Mouse (Mus musculus): Measurements from ENCODE around the gene Tut4. TPM values are rescaled to one million over a fixed set of nuclear protein-coding genes. Genes with fewer than 3 reads are reported as not detected.

Gene Tut4
- polyA plus RNA-seq, 1 experiment, result 75.9 TPM

DNA sequence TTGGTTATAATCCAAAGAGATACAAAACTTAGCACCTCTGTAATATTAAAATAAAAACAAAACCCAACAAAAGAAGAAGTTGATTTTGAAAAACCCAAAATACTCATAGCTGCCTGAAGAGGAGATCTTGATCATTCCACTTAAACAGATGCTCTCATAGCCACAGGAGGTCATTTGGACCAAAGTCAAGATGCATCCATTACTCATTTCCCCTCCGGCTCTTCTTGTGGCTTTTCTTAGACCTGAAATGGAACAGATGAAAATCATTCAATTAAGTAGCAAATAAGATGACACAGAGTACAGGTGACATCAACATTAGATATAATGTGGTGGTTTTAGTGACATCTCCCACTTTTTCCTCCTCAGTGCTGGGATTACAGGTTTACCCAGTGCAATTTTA, 105.8 kb downstream of the Tut4 start:
- H3K4me3 ChIP-seq (ENCODE audit: low read depth, low read length), result no peak overlapping the region
- TF ChIP-seq POLR2A (IDR thresholded peaks at IDR 0.05; ENCODE audit: insufficient read depth, low read length) (no peak), EP300 (IDR thresholded peaks at IDR 0.05; ENCODE audit: insufficient read depth, low read depth, low read length) (no peak), CTCF (IDR thresholded peaks at IDR 0.05; ENCODE audit: low read depth, low read length) (no peak)
- H3K27me3 ChIP-seq (ENCODE audit: control insufficient read depth, insufficient read depth, low read length, poor library complexity, severe bottlenecking), result no peaks in the 10 kb centered on the region
- H3K9ac ChIP-seq (ENCODE audit: low read depth, poor library complexity, severe bottlenecking), result no peak overlapping the region
- no peaks in the 10 kb centered on the region for H3K9me3 ChIP-seq (replicated peaks; ENCODE audit: control insufficient read depth, insufficient read depth, low read length, poor library complexity, severe bottlenecking)
- no peak overlapping the region for H3K27ac ChIP-seq (ENCODE audit: insufficient read depth, low read length)
- H3K4me1 ChIP-seq (ENCODE audit: control insufficient read depth, insufficient read depth, low read length), result no peaks in the 10 kb centered on the region
- H3K36me3 ChIP-seq (ENCODE audit: control insufficient read depth, insufficient read depth, low read length, poor library complexity, severe bottlenecking), result peaks cover 75% of the 10 kb centered on the region

GRCm38 (mm10) chr4:108572644-108573043, 113.4 kb downstream of the Tut4 start:
- Histone ChIP-seq H3K27me3 (ENCODE audit: control insufficient read depth, insufficient read depth, low read length, poor library complexity, severe bottlenecking) (no peaks in the 10 kb centered on the region), H3K9me3 (replicated peaks; ENCODE audit: control insufficient read depth, insufficient read depth, low read length, poor library complexity, severe bottlenecking) (no peaks in the 10 kb centered on the region), H3K4me3 (ENCODE audit: low read depth, low read length) (no peak overlapping the region), H3K4me1 (ENCODE audit: control insufficient read depth, insufficient read depth, low read length) (no peaks in the 10 kb centered on the region), H3K27ac (ENCODE audit: insufficient read depth, low read length) (no peak overlapping the region), H3K36me3 (ENCODE audit: control insufficient read depth, insufficient read depth, low read length, poor library complexity, severe bottlenecking) (peaks cover 68% of the 10 kb centered on the region), H3K9ac (ENCODE audit: low read depth, poor library complexity, severe bottlenecking) (no peak overlapping the region)
- TF ChIP-seq POLR2A (IDR thresholded peaks at IDR 0.05; ENCODE audit: insufficient read depth, low read length), result no peak
- no peak for TF ChIP-seq EP300 (IDR thresholded peaks at IDR 0.05; ENCODE audit: insufficient read depth, low read depth, low read length)
- TF ChIP-seq CTCF (IDR thresholded peaks at IDR 0.05; ENCODE audit: low read depth, low read length), result no peak

- H3K9ac ChIP-seq (ENCODE audit: low read depth, poor library complexity, severe bottlenecking), result peak within 1 kb of the TSS; percentile 86
- H3K4me3 ChIP-seq (ENCODE audit: low read depth, low read length), result peak within 1 kb of the TSS; percentile 99
- H3K27ac ChIP-seq (ENCODE audit: insufficient read depth, low read length), result peak within 1 kb of the TSS; percentile 76
- no peaks in the 10 kb centered on the region for H3K27me3 ChIP-seq (ENCODE audit: control insufficient read depth, insufficient read depth, low read length, poor library complexity, severe bottlenecking)
- no peaks in the 10 kb centered on the region for H3K4me1 ChIP-seq (ENCODE audit: control insufficient read depth, insufficient read depth, low read length)
- H3K9me3 ChIP-seq (replicated peaks; ENCODE audit: control insufficient read depth, insufficient read depth, low read length, poor library complexity, severe bottlenecking), result no peaks in the 10 kb centered on the region
- 0 out of 2 replicates have a peak, but pooled peaks have one; percentile 5 for TF ChIP-seq EP300 (IDR thresholded peaks at IDR 0.05; ENCODE audit: insufficient read depth, low read depth, low read length)
- TF ChIP-seq POLR2A (IDR thresholded peaks at IDR 0.05; ENCODE audit: insufficient read depth, low read length), result peak; percentile 98
- no peak for TF ChIP-seq CTCF (IDR thresholded peaks at IDR 0.05; ENCODE audit: low read depth, low read length)
- peaks cover 20% of the 10 kb centered on the region for H3K36me3 ChIP-seq (ENCODE audit: control insufficient read depth, insufficient read depth, low read length, poor library complexity, severe bottlenecking)
Observed at GRCm38 (mm10) chr4:108578840-108579742, 119.9 kb downstream of the Tut4 start, which contains the start of the genes Prpf38a and Orc1. TSS of gene Prpf38a (minus strand) at chr4:108579336. TSS of gene Orc1 (plus strand) at chr4:108579423.

DNA sequence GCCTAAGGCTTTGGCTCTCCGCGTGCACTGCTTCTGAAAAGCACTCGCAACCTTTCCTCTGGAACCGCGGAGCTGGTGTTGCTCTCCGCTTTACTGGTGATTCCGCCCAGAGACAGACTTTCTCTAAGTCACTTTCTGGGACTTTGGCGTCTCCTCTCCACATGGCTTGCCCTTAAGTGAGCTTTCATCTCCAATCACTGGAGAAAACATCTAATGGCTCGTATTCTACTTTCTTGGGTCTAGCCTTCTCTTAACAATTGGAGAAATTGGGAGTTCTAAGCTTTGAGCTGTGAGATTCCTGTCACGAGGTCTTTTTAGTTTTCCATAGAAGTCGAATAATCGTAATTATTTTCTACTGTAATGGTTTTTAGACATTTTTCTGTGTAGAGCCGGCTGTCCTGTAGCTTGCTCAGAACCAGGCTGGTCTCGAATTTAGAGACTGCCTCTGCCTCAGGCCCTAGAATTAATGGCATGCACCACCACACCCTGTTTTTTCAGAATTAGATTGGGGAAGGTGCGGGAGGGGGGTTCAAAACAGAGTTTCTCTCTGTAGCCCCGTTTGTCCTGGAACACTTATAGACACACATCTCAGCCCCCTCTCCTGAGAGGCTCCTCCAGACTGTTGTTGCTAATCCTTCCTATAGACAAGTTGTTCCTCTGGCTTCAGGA, 120.7 kb downstream of the Tut4 start:
- H3K27me3 ChIP-seq (ENCODE audit: control insufficient read depth, insufficient read depth, low read length, poor library complexity, severe bottlenecking), result no peaks in the 10 kb centered on the region
- H3K27ac ChIP-seq (ENCODE audit: insufficient read depth, low read length), result peak overlapping the region; percentile 35
- peaks cover 20% of the 10 kb centered on the region for H3K36me3 ChIP-seq (ENCODE audit: control insufficient read depth, insufficient read depth, low read length, poor library complexity, severe bottlenecking)
- no peaks in the 10 kb centered on the region for H3K4me1 ChIP-seq (ENCODE audit: control insufficient read depth, insufficient read depth, low read length)
- TF ChIP-seq EP300 (IDR thresholded peaks at IDR 0.05; ENCODE audit: insufficient read depth, low read depth, low read length), result no peak
- TF ChIP-seq POLR2A (IDR thresholded peaks at IDR 0.05; ENCODE audit: insufficient read depth, low read length), result no peak
- TF ChIP-seq CTCF (IDR thresholded peaks at IDR 0.05; ENCODE audit: low read depth, low read length), result no peak
- no peaks in the 10 kb centered on the region for H3K9me3 ChIP-seq (replicated peaks; ENCODE audit: control insufficient read depth, insufficient read depth, low read length, poor library complexity, severe bottlenecking)
- H3K4me3 ChIP-seq (ENCODE audit: low read depth, low read length), result peak overlapping the region; percentile 77
- peak overlapping the region; percentile 86 for H3K9ac ChIP-seq (ENCODE audit: low read depth, poor library complexity, severe bottlenecking)

- Histone ChIP-seq H3K36me3 (ENCODE audit: control insufficient read depth, insufficient read depth, low read length, poor library complexity, severe bottlenecking) (peaks cover 73% of the 10 kb centered on the region), H3K27me3 (ENCODE audit: control insufficient read depth, insufficient read depth, low read length, poor library complexity, severe bottlenecking) (no peaks in the 10 kb centered on the region), H3K9ac (ENCODE audit: low read depth, poor library complexity, severe bottlenecking) (no peak overlapping the region)
Observed at GRCm38 (mm10) chr4:108593376-108593775, 134.2 kb downstream of the Tut4 start.

More at GRCm38 (mm10) chr4:108593376-108593775, 134.2 kb downstream of the Tut4 start:
- Histone ChIP-seq H3K4me1 (ENCODE audit: control insufficient read depth, insufficient read depth, low read length) (no peaks in the 10 kb centered on the region), H3K4me3 (ENCODE audit: low read depth, low read length) (no peak overlapping the region), H3K27ac (ENCODE audit: insufficient read depth, low read length) (no peak overlapping the region), H3K9me3 (replicated peaks; ENCODE audit: control insufficient read depth, insufficient read depth, low read length, poor library complexity, severe bottlenecking) (no peaks in the 10 kb centered on the region)
- no peak for TF ChIP-seq EP300 (IDR thresholded peaks at IDR 0.05; ENCODE audit: insufficient read depth, low read depth, low read length)
- TF ChIP-seq CTCF (IDR thresholded peaks at IDR 0.05; ENCODE audit: low read depth, low read length), result no peak
- no peak for TF ChIP-seq POLR2A (IDR thresholded peaks at IDR 0.05; ENCODE audit: insufficient read depth, low read length)

Data from ES-Bruce4 (cell line).